Mouse (Mus musculus): Measurements from ENCODE around the gene Tmem62. TPM values are rescaled to one million over a fixed set of nuclear protein-coding genes. Genes with fewer than 3 reads are reported as not detected.

Gene Tmem62
- 3.5 and 4.7 TPM in 2 replicates for polyA plus RNA-seq (2012; rRNA removed)

DNA sequence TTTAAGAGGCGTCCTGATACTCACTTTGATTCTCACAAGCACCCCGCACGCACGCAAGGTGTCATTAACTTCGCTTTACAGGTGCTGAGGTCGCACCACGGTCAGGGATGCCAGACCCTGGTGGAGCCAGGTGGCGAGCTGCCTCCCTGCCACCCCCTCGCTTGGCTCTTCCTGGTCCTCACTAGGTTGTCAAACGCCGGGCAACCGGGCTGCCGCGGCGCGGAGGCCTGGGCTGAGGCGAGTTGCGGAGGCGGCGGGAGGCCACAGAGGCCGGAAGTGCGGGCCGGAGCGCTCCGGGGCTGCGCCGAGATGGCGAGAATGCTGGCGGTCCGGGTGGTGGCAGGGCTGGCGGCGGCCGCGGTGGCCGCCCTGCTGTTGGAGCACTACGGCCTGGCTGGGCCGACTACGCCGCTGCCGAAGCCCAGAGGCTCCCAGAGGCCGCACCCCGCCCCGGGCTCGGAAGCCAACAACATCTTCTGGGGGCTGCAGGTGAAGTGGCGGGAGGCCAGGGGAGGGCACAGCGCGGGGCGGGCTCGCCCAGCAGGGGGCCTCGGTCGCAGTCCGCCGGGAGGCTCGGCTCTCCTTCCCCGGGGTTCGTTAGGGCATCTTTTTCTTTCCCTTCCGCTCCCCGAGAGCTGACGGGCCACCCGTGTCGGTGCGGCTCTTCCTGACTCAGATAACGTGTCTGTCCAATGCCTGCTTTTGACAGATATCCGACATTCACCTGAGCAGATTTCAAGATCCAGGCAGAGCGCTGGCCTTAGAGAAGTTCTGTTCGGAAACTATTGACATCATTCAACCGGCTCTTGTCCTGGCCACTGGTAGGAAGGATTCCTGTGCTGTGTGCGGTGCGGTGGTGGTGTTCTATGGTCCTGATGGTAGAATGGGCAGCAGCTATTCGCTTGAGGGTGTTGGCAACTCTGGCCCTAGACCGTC lies at the start of gene Tmem62:
Gene Tmem62, plus strand, starts transcription at position 28 of the 936 bp plus-strand sequence.

DNA sequence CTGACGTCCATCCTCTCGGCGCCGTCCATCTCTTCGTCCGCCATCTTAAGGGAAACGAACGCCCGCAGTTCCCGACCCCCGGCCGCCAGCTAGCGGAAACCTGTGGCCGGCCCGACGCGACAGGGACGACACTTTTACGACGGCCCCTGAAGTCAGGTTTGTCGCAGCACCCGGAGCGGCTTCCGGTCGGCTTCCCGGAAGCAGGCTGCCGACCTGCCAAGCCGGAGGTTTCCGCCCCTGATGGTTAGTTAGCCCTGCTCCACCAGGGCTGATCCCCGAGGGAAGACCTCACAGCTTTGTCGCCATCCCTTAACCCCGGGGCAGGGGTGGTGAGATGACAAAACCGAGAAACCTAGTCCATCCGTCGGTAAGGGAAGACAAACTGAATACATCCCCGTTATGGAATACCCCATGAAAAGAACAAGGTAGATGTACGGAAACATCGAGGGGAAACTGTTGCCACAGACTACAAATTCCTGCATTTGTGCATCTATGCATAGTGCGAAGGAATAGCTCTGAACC lies 6.2 kb upstream of the Tmem62 start, which contains the start of gene Ubr1:
Gene Ubr1, minus strand, starts transcription at position 157 of the 522 bp plus-strand sequence.

DNA sequence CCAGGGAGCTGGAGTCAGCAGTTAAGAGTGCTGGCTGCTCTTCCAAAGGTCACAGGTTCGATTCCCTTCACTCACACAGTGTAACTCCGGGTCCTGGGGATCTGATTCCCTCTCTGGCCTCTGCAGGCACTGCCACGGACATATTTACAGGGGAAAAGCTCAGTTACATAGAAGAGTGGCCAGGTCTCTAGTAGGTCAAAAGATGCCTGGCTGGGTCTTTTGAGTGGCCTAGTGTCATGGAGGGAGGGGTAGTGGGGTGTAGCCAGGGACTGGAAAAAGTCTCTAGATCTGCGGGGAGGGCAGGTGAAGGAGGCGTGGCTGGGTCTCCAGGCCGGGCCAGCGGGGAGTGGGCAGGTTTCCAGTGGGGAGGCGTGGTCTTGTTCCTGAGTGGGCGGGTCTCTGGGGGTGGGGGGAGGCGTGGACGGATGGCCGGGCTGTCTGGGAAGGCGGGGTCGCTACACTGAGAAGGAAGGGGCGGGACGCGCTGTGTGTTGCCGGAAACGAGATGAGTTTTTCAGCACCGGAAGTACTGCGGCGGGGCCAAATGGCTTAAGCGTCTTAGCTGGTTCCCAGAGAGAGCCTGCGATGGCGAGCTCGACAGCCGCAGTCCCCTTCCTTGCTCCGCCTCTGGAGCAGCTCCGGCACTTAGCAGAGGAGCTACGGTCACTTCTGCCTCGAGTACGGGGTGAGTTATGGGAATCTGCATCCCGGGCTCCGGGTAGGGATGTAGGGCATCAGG lies 31.3 kb downstream of the Tmem62 start, which contains the start of gene Ccndbp1:
Gene Ccndbp1, plus strand, starts transcription at position 479 of the 739 bp plus-strand sequence.

DNA sequence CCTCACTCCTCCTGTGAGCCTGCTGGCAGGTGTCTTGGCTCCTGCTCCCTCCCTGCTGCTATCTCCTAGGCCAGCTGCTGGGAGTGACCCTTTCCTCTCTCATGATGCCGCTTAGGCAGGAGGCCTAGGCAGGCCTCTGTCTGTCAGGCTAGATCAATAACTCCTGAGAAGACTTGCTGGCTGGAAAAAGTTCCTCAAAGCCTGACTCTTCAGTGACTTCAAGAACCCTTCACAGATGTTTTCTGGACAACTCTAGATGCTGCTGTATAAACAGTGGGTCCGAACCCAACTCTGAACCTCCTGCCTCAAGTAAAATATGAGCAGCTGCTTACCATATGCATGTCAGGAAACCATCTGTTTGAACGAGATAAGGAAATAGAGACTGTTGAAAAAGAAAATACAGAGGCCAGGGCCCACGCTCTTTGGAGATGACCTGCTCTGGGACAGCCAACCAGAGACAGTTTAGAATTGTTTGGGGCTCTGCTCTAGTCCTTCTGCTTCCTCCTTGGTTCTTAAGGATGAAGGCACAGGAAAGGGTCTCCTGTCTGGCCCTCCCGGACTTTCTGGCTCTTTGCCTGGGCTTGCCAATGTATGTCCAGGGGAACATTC lies 60.0 kb downstream of the Tmem62 start, which contains the start of gene Epb42:
Gene Epb42, minus strand, starts transcription at position 340 of the 609 bp plus-strand sequence.

Other genes starting within 250 kb of the Tmem62 start
- gene Cdan1, start 126.9 kb upstream of the Tmem62 start, polyA plus RNA-seq (2012; rRNA removed): 22.1 and 27.6 TPM in 2 replicates
- gene Ttbk2, start 126.4 kb upstream of the Tmem62 start, polyA plus RNA-seq (2012; rRNA removed): 9.2 and 11.9 TPM in 2 replicates
- gene Ubr1, start 6.3 kb upstream of the Tmem62 start, polyA plus RNA-seq (2012; rRNA removed): 17.3 and 20.9 TPM in 2 replicates
- gene Ccndbp1, start 31.4 kb downstream of the Tmem62 start, polyA plus RNA-seq (2012; rRNA removed): 44.7 and 49.1 TPM in 2 replicates
- gene Epb42, start 60.1 kb downstream of the Tmem62 start, polyA plus RNA-seq (2012; rRNA removed): 12.7 and 15.0 TPM in 2 replicates
- gene Tgm5, start 108.8 kb downstream of the Tmem62 start, polyA plus RNA-seq (2012; rRNA removed): 0.20 TPM in 1 of 2 replicates, not detected in the other
- gene Tgm7, start 132.8 kb downstream of the Tmem62 start, polyA plus RNA-seq (2012; rRNA removed): 0.05 and 0.06 TPM in 2 replicates
- 15.8 and 20.9 TPM in 2 replicates for gene Adal, start 163.4 kb downstream of the Tmem62 start, polyA plus RNA-seq (2012; rRNA removed)
- 6.8 and 8.9 TPM in 2 replicates for gene Lcmt2, start 163.6 kb downstream of the Tmem62 start, polyA plus RNA-seq (2012; rRNA removed)
- 37.1 and 58.8 TPM in 2 replicates for gene Tubgcp4, start 193.6 kb downstream of the Tmem62 start, polyA plus RNA-seq (2012; rRNA removed)
- 9.0 and 11.5 TPM in 2 replicates for gene Zscan29, start 194.1 kb downstream of the Tmem62 start, polyA plus RNA-seq (2012; rRNA removed)

All from central nervous system, embryonic 11.5 days (tissue).